Mouse (Mus musculus): ENCODE measurements around the gene Nme7. TPM values are rescaled to one million over a fixed set of nuclear protein-coding genes. Genes with fewer than 3 reads are reported as not detected.

Gene Nme7
- polyA plus RNA-seq, 1 experiment from 2014 or later: 40.5 TPM

DNA sequence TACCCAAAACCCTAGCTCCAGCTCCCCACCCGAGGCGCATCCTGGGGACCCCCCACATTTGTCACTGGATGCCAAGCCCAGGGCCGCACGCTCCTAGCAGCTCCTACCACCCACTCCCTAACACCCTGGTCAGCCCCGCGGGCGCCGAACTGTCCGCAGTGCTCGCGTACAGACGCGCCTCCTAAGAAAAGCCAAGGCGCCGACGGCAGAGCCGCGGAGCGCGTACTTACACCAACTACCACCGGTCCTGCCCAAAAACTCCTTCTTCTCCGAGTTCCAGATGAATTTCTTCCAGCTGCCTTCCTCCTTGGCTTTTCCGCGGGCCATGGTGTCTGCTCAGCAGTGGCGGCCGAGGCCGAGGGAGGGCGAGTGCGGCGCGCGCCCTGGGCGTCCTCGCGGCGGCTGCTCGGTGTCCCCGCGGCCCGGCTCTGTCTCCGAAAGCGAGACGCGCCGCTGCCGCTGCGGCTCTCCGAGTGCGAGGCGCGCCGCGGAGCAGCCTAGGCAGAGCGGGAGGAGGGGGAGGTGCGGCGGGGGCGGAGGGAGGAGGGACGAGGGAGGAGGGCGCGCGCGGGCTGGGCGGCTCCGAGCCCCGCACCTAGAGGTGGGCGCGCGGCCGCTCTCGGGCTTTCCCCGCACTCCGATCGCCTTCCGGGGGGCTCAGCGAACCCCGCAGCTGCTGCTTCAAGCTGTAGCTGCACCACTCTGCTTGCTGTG is 153.8 kb downstream of the Nme7 start:
- peak; percentile 85 for ATAC-seq (replicated peaks; ENCODE audit: low FRiP score)
- H3K4me3 ChIP-seq (ENCODE audit: low read depth, low read length): peak overlapping the region; percentile 56
- H3K4me1 ChIP-seq (replicated peaks; ENCODE audit: control insufficient read depth, insufficient read depth, low read length): peaks cover 14% of the 10 kb centered on the region
- H3K4me2 ChIP-seq (ENCODE audit: low read depth, low read length, severe bottlenecking): peak overlapping the region; percentile 56
- peak overlapping the region; percentile 83 for H3K27ac ChIP-seq (ENCODE audit: low read depth, low read length)
- no peaks in the 10 kb centered on the region for H3K36me3 ChIP-seq (ENCODE audit: control insufficient read depth, insufficient read depth, low read length)
- under 1% methylated on average over 51 of the region's 76 CpGs for WGBS
- peak; percentile 89 for DNase-seq (ENCODE audit: low spot score)
- no peaks in the 10 kb centered on the region for H3K9me3 ChIP-seq (ENCODE audit: control insufficient read depth, low read length)
- no peaks in the 10 kb centered on the region; the same call in 1 of the 2 replicates for H3K27me3 ChIP-seq (ENCODE audit: control insufficient read depth, insufficient read depth, low read length)
- peak overlapping the region; percentile 66 for H3K9ac ChIP-seq (ENCODE audit: low read length)

DNA sequence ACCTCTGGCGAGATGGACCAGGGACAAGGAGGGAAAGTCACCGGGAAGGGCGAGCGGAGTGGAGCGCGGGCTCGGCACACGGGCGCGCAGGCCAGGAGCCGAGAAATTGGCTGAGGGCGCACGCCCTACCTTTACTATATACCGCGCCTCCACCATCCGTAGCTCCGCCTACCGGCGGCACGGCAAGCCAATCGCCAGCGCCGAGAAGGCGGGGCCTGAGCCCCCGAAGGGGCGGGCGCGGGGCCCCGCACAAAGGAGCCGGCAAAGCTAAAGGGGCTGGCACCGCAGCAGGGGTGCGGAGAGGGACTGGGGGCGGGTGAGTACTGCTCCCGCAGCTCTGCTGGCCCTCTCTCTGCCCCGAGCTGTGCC is 154.3 kb downstream of the Nme7 start, which contains the start of gene Atp1b1:
TSS of gene Atp1b1 (minus strand) at position 111 of the 369 bp plus-strand sequence.
- H3K9me3 ChIP-seq (ENCODE audit: control insufficient read depth, low read length): no peaks in the 10 kb centered on the region
- peak within 1 kb of the TSS; percentile 56 for H3K4me2 ChIP-seq (ENCODE audit: low read depth, low read length, severe bottlenecking)
- ATAC-seq (replicated peaks; ENCODE audit: low FRiP score) (peak; percentile 96), DNase-seq (ENCODE audit: low spot score) (peak; percentile 91)
- H3K9ac ChIP-seq (ENCODE audit: low read length): peak within 1 kb of the TSS; percentile 66
- under 1% methylated on average over 29 of the region's 35 CpGs for WGBS
- no peaks in the 10 kb centered on the region; the same call in 1 of the 2 replicates for H3K27me3 ChIP-seq (ENCODE audit: control insufficient read depth, insufficient read depth, low read length)
- no peaks in the 10 kb centered on the region for H3K36me3 ChIP-seq (ENCODE audit: control insufficient read depth, insufficient read depth, low read length)
- peak within 1 kb of the TSS; percentile 56 for H3K4me3 ChIP-seq (ENCODE audit: low read depth, low read length)
- H3K27ac ChIP-seq (ENCODE audit: low read depth, low read length): peak within 1 kb of the TSS; percentile 83
- peaks cover 14% of the 10 kb centered on the region for H3K4me1 ChIP-seq (replicated peaks; ENCODE audit: control insufficient read depth, insufficient read depth, low read length)

DNA sequence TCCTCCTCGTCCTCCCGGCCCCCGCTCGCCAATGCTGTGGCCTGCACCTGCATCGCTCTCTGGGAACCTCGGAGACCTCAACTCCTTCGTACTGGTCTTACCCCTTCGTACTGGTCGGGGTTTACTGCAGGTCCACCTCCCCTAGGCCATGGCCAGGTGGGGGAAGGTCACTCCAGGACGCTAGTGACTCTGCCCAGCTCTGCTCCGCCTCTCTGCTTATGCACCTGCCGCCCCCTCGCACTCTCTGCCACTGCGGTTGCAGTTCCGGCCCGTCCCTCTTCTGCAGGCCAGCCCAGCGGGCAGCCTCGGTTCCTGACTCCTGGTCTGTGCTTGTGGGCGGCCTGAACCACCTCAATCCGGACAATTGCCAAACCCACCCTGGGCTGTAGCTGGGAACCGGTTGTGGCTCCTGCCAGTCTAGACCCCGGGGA is 154.7 kb downstream of the Nme7 start:
- no peak overlapping the region; the same call in 1 of the 2 replicates for H3K27ac ChIP-seq (ENCODE audit: low read depth, low read length)
- WGBS: 3% methylated on average over 21 of the region's 22 CpGs
- ATAC-seq (replicated peaks; ENCODE audit: low FRiP score): no peak
- DNase-seq (ENCODE audit: low spot score): no peak
- no peaks in the 10 kb centered on the region; the same call in 1 of the 2 replicates for H3K27me3 ChIP-seq (ENCODE audit: control insufficient read depth, insufficient read depth, low read length)
- H3K4me1 ChIP-seq (replicated peaks; ENCODE audit: control insufficient read depth, insufficient read depth, low read length): peaks cover 14% of the 10 kb centered on the region
- H3K4me3 ChIP-seq (ENCODE audit: low read depth, low read length): peak overlapping the region; percentile 56
- peak overlapping the region; percentile 66 for H3K9ac ChIP-seq (ENCODE audit: low read length)
- no peaks in the 10 kb centered on the region for H3K9me3 ChIP-seq (ENCODE audit: control insufficient read depth, low read length)
- peak overlapping the region; percentile 56 for H3K4me2 ChIP-seq (ENCODE audit: low read depth, low read length, severe bottlenecking)
- H3K36me3 ChIP-seq (ENCODE audit: control insufficient read depth, insufficient read depth, low read length): no peaks in the 10 kb centered on the region

DNA sequence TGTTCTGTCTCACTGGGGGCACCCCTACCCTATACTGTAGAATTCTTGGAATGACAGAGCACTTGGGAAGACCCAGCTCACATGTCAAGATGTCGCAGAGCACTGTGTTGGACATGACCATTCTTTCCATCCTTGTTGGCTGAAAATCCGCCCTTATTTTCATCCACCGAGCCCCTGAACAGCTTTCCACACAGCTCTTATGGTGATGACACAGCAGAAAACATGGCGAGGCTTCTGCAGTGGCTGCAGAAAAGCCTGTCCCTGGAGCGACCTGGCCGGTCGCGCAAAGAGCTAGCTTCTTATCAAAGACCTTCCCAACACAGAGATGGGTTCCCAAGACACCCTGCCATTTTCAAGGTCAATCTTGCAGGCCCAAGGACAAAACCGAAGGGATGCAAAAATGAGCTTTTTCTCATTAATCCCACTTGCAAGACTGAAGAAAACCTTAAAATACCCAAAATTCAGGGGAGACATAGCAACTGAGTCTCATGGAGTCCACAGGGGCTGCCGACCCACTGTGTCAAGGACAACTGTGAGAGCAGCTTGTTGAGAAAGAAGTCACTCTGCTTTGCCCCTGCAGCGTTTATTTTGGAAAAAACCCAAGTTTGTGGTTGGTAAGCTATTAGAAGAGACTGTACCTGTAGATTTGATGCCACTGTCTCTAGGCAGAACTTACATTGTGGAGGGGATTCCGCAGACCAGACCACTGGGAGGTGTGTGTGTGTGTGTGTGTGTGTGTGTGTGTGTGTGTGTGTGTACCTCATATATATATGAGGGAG is 155.4 kb downstream of the Nme7 start:
- WGBS: 61% methylated on average over 12 of the region's 12 CpGs
- Histone ChIP-seq H3K9ac (ENCODE audit: low read length) (no peak overlapping the region), H3K27me3 (ENCODE audit: control insufficient read depth, insufficient read depth, low read length) (no peaks in the 10 kb centered on the region; the same call in 1 of the 2 replicates)

DNA sequence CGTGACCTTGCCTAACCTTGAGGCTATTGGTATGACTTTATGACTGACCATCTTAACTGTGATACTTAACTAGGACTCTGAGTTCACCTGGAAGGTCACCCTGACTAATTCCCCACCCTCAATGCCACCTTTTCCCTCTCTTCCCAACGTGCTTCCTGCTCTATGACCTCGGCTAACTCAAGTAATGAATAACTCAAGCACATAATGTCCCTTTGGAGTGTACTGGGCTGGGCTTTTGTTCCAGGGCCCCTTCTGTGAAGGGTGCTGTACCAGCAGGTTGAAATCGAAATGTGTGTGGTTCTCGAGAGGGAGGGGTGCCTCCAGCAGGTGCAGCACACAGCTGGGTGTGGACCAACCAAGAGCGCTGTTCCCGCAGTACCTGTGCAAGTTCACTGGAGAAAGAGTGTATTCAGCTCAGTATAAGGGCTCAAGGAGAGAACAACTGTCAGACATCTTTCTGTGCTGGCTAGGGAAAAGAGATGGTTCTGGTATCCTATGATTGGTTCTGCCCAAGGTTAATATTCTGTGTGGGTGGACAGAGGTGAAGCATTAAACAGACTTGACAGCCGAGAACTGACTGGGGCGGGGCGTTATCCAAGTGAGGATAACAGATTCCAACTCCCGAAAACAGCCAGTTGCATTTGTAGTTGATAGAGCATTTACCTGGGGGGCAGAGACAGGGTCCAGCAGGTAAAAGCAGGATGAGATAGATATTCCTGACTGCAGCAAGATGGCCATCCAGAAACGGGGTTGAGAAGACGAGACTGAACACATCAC is 157.2 kb downstream of the Nme7 start:
- Histone ChIP-seq H3K4me2 (ENCODE audit: low read depth, low read length, severe bottlenecking) (no peak overlapping the region), H3K9ac (ENCODE audit: low read length) (no peak overlapping the region), H3K27me3 (ENCODE audit: control insufficient read depth, insufficient read depth, low read length) (no peaks in the 10 kb centered on the region; the same call in 1 of the 2 replicates), H3K4me3 (ENCODE audit: low read depth, low read length) (no peak overlapping the region), H3K27ac (ENCODE audit: low read depth, low read length) (no peak overlapping the region), H3K9me3 (ENCODE audit: control insufficient read depth, low read length) (no peaks in the 10 kb centered on the region), H3K4me1 (replicated peaks; ENCODE audit: control insufficient read depth, insufficient read depth, low read length) (peaks cover 9% of the 10 kb centered on the region), H3K36me3 (ENCODE audit: control insufficient read depth, insufficient read depth, low read length) (no peaks in the 10 kb centered on the region)
- 74% methylated on average over 13 of the region's 13 CpGs for WGBS
- no peak for ATAC-seq (replicated peaks; ENCODE audit: low FRiP score)
- DNase-seq (ENCODE audit: low spot score): no peak

More for the DNA sequence above, 155.4 kb downstream of the Nme7 start:
- H3K4me2 ChIP-seq (ENCODE audit: low read depth, low read length, severe bottlenecking): peak overlapping the region; percentile 56; the same call in 1 of the 2 replicates
- H3K36me3 ChIP-seq (ENCODE audit: control insufficient read depth, insufficient read depth, low read length): no peaks in the 10 kb centered on the region
- H3K27ac ChIP-seq (ENCODE audit: low read depth, low read length): no peak overlapping the region
- H3K4me3 ChIP-seq (ENCODE audit: low read depth, low read length): peak overlapping the region; percentile 56; the same call in 1 of the 2 replicates
- no peaks in the 10 kb centered on the region for H3K9me3 ChIP-seq (ENCODE audit: control insufficient read depth, low read length)
- no peak for DNase-seq (ENCODE audit: low spot score)
- peaks cover 14% of the 10 kb centered on the region for H3K4me1 ChIP-seq (replicated peaks; ENCODE audit: control insufficient read depth, insufficient read depth, low read length)
- no peak for ATAC-seq (replicated peaks; ENCODE audit: low FRiP score)

DNA sequence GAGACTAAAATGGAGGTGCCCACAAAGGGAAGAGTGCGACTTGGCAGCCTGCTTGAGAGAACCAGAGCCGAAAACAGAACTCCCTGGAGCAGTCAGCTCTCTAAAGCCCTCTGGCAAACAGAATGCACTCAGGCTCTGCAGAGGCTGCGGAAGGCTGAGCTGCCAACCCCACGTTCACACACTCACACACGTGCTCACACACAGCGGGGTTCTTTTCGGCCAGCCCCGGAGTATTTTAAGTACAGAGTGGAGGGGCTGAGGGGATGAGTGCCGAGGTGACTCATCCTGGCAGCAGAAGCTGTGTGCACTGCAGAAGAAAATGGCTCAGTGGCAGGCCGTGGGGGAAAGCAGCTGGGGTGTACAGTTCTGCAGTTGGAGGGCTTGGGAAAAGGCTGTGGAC is 157.8 kb downstream of the Nme7 start:
- H3K4me2 ChIP-seq (ENCODE audit: low read depth, low read length, severe bottlenecking): no peak overlapping the region
- 43% methylated on average over 10 of the region's 10 CpGs for WGBS
- no peak overlapping the region for H3K4me3 ChIP-seq (ENCODE audit: low read depth, low read length)
- DNase-seq (ENCODE audit: low spot score) (no peak), ATAC-seq (replicated peaks; ENCODE audit: low FRiP score) (no peak)
- H3K27ac ChIP-seq (ENCODE audit: low read depth, low read length): no peak overlapping the region
- no peaks in the 10 kb centered on the region; the same call in 1 of the 2 replicates for H3K27me3 ChIP-seq (ENCODE audit: control insufficient read depth, insufficient read depth, low read length)
- no peak overlapping the region for H3K9ac ChIP-seq (ENCODE audit: low read length)
- H3K9me3 ChIP-seq (ENCODE audit: control insufficient read depth, low read length): no peaks in the 10 kb centered on the region
- no peaks in the 10 kb centered on the region for H3K36me3 ChIP-seq (ENCODE audit: control insufficient read depth, insufficient read depth, low read length)
- peaks cover 8% of the 10 kb centered on the region for H3K4me1 ChIP-seq (replicated peaks; ENCODE audit: control insufficient read depth, insufficient read depth, low read length)

DNA sequence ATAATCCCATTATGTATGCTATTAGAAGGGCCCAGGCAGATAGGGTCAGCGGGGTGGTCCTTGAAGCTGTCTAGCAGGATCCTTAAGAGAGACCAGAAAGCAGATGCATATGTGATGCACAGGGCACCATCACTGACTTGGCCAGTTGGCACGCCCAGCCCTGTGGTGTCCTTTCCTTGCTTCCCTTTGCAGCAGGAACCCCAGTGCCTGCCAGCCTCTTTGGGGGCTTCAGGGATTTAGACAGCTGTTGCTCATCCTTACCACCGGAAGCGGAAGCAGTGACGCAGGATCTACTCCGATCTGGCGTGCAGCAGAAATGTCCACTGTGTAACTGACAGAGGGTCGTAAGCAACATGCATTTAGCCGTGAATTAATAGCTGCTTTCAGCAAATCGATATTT is 163.5 kb downstream of the Nme7 start:
- Histone ChIP-seq H3K36me3 (ENCODE audit: control insufficient read depth, insufficient read depth, low read length) (no peaks in the 10 kb centered on the region), H3K9me3 (ENCODE audit: control insufficient read depth, low read length) (no peaks in the 10 kb centered on the region), H3K27ac (ENCODE audit: low read depth, low read length) (no peak overlapping the region), H3K4me2 (ENCODE audit: low read depth, low read length, severe bottlenecking) (no peak overlapping the region), H3K9ac (ENCODE audit: low read length) (no peak overlapping the region), H3K27me3 (ENCODE audit: control insufficient read depth, insufficient read depth, low read length) (no peaks in the 10 kb centered on the region), H3K4me3 (ENCODE audit: low read depth, low read length) (no peak overlapping the region), H3K4me1 (replicated peaks; ENCODE audit: control insufficient read depth, insufficient read depth, low read length) (no peaks in the 10 kb centered on the region)
- WGBS: 94% methylated on average over 10 of the region's 10 CpGs
- ATAC-seq (replicated peaks; ENCODE audit: low FRiP score) (no peak), DNase-seq (ENCODE audit: low spot score) (peak; percentile 38)

DNA sequence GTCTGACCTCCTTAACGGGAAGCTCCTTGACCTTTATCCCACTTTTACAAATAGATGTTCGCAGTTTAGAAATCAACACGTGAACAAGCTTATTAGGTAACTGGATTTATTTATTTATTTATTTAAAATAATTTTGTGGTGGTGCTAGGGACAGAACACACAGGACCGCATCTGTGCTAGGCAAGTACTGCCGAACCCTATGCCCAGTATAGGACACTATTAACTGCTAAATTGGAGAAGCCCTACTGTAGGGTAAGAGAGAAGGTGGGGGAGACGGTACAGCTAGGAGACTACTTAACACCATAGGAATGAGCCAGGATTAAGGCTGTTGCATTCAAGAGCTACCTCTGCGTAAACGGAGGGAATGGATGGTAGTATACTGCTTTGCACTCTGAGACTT is 164.4 kb downstream of the Nme7 start:
- Histone ChIP-seq H3K4me2 (ENCODE audit: low read depth, low read length, severe bottlenecking) (no peak overlapping the region), H3K9ac (ENCODE audit: low read length) (no peak overlapping the region), H3K27me3 (ENCODE audit: control insufficient read depth, insufficient read depth, low read length) (no peaks in the 10 kb centered on the region), H3K27ac (ENCODE audit: low read depth, low read length) (no peak overlapping the region), H3K36me3 (ENCODE audit: control insufficient read depth, insufficient read depth, low read length) (no peaks in the 10 kb centered on the region), H3K4me1 (replicated peaks; ENCODE audit: control insufficient read depth, insufficient read depth, low read length) (no peaks in the 10 kb centered on the region), H3K9me3 (ENCODE audit: control insufficient read depth, low read length) (no peaks in the 10 kb centered on the region), H3K4me3 (ENCODE audit: low read depth, low read length) (no peak overlapping the region)
- ATAC-seq (replicated peaks; ENCODE audit: low FRiP score) (no peak), DNase-seq (ENCODE audit: low spot score) (no peak)
- 87% methylated on average over 8 of the region's 8 CpGs for WGBS
